Mouse (Mus musculus): ENCODE data around the gene Pax8. TPM values are rescaled to one million over a fixed set of nuclear protein-coding genes. Genes with fewer than 3 reads are reported as not detected.

The Pax8 gene
- total RNA-seq, 1 experiment from 2014 or later: not detected

- no peak for DNase-seq
Observed at GRCm38 (mm10) chr2:24460808-24461127, 14.6 kb downstream of the Pax8 start.

GRCm38 (mm10) chr2:24460112-24460807 is 15.1 kb downstream of the Pax8 start:
- no peak for DNase-seq

DNA sequence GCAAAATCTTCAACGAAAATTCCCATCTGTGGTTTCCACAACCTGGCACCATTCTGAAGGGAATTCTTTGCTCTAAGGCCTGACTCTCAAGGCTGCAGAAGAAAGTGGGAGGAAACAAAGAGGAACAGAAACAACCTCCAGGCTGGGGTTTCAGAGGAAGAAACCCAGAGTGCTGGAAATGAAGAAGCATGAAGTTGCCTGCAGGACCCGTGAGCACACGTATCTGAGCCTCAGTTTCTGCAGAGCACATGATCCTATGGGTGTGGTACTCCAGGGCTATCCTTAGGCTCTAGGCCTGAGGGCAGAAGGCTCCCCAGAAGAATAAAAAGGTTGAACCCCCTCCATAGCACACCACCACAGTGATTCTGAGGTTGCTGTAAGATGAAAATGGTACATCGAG is 18.6 kb downstream of the Pax8 start:
- DNase-seq: no peak

- no peak for DNase-seq
Observed at GRCm38 (mm10) chr2:24455057-24455855, 20.1 kb downstream of the Pax8 start.

- DNase-seq: no peak
Observed at GRCm38 (mm10) chr2:24454429-24455011, 20.9 kb downstream of the Pax8 start.

DNA sequence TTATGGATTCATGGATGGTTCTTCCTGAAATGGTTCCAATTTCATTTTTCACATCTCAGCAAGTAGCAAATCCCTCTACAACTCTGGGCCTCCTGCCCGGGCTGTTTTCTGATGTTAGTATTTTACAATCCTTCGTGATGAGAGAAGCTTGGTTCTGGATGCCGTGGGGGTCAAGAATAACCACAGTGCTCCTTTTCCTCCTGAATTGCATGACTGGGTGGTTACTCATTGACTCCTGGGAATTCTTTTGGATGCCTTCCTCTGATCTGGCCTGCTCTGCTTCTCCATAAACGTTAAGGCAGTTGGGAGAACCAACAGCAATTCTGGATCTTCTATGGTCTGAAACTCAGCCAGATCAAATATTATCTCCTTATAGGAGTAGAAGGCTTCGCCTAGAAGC is 22.2 kb downstream of the Pax8 start:
- no peak for DNase-seq

GRCm38 (mm10) chr2:24449111-24449510 is 26.3 kb downstream of the Pax8 start:
- DNase-seq: no peak

- DNase-seq: no peak
Observed at GRCm38 (mm10) chr2:24443256-24443790, 32.1 kb downstream of the Pax8 start.

- DNase-seq: no peak
Observed at GRCm38 (mm10) chr2:24442303-24442925, 33.0 kb downstream of the Pax8 start.

GRCm38 (mm10) chr2:24441899-24442298 is 33.5 kb downstream of the Pax8 start:
- DNase-seq: no peak

GRCm38 (mm10) chr2:24440056-24440455 is 35.3 kb downstream of the Pax8 start:
- DNase-seq: no peak

DNA sequence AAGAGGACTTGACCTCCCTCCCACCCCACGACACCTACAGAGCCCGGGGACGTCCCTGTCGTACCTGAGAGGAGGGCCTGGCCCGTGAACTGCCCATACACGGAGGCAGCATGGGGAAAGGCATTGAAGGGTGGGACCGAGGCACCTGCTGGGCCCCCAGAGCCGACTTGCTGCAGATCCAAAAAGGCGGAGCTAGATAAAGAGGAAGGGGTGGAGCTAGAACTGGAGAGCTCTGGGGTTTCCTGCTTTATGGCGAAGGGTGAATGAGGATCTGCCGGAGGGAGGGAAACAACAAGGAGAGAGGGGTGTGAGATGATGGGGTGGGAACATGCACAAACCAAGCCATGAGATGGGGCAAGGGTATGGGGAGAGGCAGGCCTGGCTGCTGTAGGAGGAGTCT is 39.7 kb downstream of the Pax8 start:
- no peak for DNase-seq

DNA sequence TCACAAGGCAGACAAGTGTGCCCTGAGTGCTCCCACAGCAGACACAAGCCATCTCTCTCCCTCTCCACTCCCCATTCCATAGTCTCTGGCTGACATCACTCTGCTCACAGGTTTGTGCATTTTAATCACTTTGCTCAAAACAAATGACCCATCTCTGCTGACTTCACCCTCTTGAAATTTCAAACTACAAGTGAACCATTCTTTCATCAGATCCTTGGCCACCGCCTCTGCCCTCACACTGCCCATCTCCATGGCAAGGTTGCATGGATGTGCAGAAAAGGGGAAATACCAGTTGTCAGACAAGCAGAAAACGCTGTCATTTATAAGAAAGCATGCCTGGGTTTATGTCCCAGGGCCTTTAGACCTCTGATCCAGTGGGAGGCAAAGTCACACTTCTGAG is 40.7 kb downstream of the Pax8 start:
- DNase-seq: no peak

- no peak for DNase-seq
Observed at GRCm38 (mm10) chr2:24429806-24430205, 45.6 kb downstream of the Pax8 start.

DNA sequence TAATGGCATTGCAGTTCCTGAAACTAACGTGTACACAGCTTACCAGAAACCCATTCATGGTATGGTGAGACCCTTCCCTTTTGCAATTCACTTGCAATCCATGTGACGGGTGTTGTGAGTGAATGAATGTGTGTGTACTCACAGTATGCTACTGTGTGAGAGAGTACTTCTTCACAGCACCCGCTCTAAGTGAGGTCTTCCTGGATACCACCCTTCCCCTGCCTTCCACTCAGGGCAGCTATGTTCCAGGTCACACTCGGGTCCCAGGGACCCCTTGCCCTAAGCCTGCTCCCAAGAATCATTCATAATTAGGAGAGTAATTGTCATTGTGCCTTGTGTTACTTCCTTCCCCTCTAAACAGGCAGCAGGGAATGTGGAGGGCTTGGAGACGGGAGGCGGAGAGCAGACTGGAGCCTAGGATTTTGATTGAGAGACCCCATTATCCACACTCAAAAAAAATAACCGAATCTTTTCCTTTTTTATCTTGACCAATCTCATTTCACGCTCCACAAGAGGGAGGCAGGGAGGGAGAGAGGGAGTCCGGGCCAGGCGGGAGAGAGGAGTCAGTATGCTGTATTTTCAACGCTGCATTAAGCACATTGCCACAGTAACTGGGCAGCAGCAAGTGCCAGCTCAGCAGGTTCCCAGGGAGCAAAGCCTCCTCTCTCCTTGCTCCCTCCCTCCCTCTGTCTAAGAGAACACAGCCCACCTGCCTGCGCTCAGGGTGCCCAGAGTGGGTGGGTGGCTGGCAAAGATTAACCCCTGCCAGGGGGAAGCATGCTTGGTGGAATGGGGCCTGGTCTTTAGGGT is 47.3 kb downstream of the Pax8 start:
- no peak for DNase-seq

DNA sequence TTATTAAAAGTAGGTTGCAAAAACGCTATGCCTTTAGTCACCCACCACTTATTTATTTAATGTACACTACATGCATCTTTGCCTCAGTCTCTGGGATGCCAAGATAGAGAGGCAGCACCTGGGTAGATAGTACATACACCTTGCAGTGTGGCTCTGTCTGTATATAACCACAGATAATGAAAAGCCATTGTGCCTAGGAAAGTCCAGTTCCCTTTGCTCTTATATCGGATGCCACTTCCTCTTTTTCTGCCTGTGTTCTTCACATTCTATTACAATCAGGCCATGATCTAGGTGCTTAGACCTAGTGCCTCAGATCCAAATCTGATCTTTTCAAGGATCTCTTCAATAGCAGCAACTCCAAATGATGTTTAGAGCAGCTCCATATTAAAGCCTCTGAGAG is 49.8 kb downstream of the Pax8 start:
- DNase-seq: no peak

GRCm38 (mm10) chr2:24422815-24423214 is 52.6 kb downstream of the Pax8 start:
- DNase-seq: no peak

DNA sequence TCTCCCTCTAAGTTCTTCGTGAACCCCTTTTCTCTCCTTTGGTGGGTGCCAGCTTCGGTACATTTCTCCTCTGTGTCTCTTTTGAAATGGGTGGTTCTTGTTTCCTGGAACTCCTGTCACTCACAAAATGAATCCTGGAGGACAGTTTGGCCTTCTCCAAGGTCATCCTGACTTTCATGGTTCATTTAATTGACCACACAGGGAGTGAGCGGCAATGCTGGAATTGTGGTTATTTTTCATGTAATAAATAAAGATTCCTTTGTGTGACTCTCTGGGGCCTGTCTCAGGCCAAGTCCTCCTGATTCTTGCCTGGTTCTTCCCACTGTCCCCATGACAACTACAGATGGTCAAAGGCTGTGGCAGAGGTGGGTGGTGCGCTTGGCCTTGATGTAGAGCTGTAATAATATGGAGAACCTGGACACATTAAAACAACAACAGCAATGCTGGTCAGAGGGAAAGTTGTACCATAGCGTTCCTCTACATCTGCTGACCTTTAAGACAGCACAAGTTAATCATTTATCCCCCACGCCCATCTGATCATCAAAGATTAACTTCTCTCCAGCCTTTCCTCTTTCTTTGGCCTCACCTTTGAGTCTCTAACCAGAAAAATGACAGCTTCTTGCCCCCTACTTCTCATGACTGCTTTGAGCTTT is 54.1 kb downstream of the Pax8 start:
- no peak for DNase-seq

DNA sequence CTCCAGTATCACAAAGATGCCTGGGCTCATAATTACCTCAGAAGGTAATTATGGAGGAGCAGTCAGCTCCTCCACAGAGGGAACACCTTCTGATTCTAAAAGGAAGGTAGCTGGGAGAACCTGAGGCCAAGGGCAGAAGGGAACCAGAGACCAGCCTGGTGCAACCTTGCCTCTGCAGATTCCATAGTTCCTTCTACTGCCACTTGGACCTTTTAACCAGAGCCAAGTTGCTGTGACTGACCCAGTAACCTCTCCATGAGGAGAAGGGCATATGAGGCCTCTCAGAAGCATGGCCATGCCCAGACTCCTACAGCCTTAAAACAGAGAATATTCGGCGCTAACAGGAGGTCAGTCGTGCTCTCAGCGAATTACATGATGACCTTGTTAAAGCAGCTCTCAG is 57.8 kb downstream of the Pax8 start:
- no peak for DNase-seq

DNA sequence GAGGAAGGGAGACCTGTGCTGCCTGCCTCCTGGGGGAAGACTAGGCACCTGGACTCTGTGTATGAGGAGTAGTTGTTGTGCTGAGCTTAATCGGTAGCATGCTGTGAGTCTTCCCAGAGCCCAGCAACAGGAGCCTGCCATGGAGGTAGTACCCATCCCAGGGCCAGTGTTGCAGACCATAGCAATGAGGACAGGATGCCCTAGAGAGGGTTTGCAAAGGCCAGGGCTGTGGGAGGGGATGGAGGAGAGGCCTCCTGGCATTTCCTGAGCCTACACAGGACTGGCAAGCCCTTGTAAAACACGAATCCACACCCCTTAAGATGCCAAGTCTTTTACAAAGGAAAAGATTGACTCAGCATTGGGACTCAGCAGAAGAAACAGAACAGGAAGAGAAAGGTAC is 58.3 kb downstream of the Pax8 start:
- DNase-seq: no peak

DNA sequence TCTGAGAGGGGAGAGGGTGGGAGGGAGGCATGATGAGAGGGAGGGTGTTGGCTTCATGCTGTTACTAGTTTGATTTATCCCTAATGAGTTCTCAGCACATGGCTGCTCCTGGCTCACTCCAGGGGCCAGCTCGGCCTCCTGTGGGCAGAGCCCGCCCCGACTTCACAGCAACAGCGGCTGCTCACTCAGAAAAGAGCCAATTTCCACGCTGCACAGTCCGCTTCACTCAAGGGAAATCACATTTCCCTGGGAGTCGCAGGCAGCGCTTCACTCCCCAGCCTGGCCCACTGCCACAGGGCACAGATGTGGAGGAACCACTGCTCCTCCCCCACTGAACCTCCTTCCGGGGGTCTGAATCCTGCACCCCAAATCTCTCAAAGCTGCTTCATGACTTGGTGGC is 58.7 kb downstream of the Pax8 start:
- DNase-seq: peak; percentile 27

GRCm38 (mm10) chr2:24413677-24414076 is 61.7 kb downstream of the Pax8 start:
- DNase-seq: no peak

All from adrenal gland, postnatal 14 days (tissue).